Mouse (Mus musculus): ENCODE results near the gene Cyb561d2.

DNA sequence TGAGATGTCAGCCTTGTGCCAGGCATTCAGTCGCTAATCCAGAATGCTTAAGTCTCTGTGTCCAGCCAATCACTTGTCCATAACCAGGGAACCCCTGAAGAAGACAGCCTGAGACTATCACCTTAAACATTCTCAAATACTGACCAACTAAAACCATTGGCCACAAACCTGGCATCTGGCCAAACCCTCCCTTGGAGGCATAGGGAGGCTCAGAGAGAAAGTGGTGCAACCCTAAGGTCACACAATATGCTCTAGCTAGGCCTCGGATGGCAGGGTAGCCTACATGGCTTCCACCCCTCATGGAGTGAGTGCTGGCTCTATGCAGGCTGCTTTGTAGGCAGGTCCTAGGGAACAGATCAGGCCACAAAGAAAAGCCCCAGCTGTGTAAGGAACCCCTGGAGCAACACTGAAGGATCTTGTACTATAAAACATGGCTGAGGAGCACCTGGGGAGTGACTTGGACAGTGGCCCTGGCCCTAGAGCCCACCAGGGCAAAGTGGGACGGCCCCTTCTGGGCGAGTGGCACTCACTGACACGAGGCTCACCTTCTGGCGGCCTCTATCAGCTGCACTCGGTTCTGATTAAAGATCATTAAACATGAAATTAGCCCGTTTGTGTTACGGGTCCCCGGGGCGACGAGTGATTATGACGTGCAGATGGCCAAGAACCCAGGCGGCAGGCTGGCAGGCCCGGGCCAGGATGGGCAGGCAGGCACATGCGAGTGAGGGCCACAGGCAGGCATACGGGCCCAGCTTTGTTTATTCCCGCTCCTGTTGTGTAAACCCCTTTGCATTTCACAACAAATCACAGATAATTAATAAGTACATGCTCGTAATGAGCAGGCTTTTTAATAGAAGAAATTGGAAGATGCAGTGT is 37.1 kb downstream of the Cyb561d2 start:
- TF ChIP-seq CTCF (IDR thresholded peaks at IDR 0.05; ENCODE audit: extremely low read depth, insufficient read length, insufficient replicate concordance, low read depth, low read length) (no peak), POLR2A (IDR thresholded peaks at IDR 0.05; ENCODE audit: low read depth, low read length) (no peak)
